Mouse (Mus musculus): ENCODE data around the gene Psen2. TPM values are rescaled to one million over a fixed set of nuclear protein-coding genes. Genes with fewer than 3 reads are reported as not detected.
A peak's percentile ranks its signal among the peaks of the same experiment; 100 is the strongest.

The Psen2 gene
- polyA plus RNA-seq, 1 experiment from 2014 or later, result 15.4 TPM

DNA sequence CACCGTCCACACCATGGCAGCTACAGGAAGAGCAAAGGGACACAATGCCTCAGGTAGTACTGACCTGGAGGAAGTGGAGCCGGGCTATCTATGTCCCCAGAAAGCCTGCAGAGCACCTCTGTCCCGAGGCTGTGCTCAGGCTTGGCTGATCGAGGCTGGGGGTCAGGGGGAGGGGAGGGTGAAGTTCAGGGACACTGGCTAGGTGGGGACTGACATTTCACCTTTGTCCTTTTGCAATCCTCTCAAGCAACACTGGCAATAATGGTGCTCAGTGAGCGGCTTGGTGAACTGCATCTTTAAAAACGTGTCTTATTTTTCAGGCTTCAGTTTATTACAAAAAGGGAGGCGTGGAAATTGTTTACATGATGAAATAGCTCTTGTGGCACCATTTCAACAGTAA lies 33.3 kb downstream of the Psen2 start:
- no peak for ATAC-seq (replicated peaks)
- no peaks in the 10 kb centered on the region for H3K36me3 ChIP-seq (replicated peaks)
- no peak overlapping the region for H3K9ac ChIP-seq
- H3K27ac ChIP-seq, result no peak overlapping the region
- H3K9me3 ChIP-seq, result no peaks in the 10 kb centered on the region
- no peak overlapping the region for H3K4me2 ChIP-seq
- 86% methylated on average over 7 of the region's 7 CpGs for WGBS
- no peaks in the 10 kb centered on the region for H3K27me3 ChIP-seq (replicated peaks)
- H3K4me1 ChIP-seq, result peaks cover 13% of the 10 kb centered on the region
- no peak overlapping the region for H3K4me3 ChIP-seq

DNA sequence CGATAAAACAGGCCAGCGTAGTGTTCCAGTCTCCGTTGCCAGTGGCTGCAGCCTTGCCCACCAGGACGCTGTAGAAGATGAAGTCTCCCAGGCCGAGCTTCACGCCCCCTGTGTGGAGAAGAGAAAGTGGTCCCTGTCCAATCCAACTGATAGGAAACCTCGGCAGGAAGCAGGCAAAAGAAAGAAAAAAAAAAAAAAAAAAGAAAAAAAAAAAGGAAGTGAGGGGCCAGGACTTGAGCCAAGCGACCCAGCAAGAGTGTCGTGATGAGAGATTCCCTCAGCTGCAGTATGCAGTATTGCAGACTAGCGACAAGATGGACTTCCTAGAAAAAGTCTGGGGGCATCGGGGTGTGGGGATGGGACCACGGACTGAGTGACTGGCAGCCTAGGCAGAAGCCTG lies 34.4 kb downstream of the Psen2 start:
- Histone ChIP-seq H3K27me3 (replicated peaks) (no peaks in the 10 kb centered on the region; the same call in 1 of the 2 replicates), H3K4me3 (no peak overlapping the region), H3K9ac (no peak overlapping the region), H3K4me2 (no peak overlapping the region), H3K27ac (no peak overlapping the region), H3K9me3 (no peaks in the 10 kb centered on the region), H3K4me1 (peaks cover 13% of the 10 kb centered on the region), H3K36me3 (replicated peaks) (no peaks in the 10 kb centered on the region)
- 86% methylated on average over 12 of the region's 12 CpGs for WGBS
- ATAC-seq (replicated peaks), result no peak

DNA sequence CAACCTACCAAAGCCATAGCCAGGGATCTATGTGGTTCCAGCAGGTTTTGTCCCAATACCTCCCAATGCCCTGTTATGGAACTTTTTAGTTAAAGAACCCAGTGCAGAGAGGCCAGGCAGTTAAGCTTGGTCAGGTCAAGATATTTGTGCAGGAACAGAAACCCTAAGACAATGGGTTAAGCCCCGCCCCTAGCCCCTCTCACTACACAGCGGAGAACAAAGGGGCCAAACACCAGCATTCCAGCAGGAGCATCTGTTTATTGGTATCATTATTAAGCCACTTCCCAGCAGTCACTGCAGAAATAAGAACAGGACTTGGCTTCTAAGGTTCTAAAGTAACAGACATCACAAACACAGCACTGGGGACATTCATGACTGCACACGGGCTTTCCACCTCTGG lies 36.5 kb downstream of the Psen2 start:
- H3K4me1 ChIP-seq, result peaks cover 13% of the 10 kb centered on the region

DNA sequence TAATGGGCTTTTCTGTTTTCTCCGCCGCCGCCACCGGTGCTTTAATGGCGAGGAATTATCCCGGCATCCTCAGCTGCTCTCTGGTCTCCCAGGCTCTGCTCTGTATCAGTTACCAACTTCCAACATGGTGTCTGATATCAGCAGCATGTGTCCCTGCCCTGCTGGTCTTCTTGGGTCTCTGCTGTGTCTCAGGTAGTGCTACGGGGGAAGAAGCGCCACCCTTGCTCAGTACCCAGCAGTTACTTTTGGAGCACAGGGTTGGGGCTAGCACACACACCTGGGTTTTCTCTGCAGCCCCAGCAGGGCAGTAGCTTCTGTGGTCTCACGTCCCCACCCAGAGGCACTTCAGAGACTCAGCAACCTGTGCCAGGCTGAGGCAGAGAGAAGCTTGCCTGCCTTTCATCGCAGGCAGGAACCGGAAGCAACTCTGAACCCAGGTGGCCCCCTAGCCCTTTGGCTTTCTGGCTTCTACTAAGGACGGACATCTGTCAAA lies 37.0 kb downstream of the Psen2 start:
- H3K4me2 ChIP-seq, result peak overlapping the region; percentile 77
- peak overlapping the region; percentile 13; the same call in 1 of the 2 replicates for H3K9ac ChIP-seq
- ATAC-seq (replicated peaks), result peak; percentile 77
- H3K9me3 ChIP-seq, result no peaks in the 10 kb centered on the region
- peaks cover 13% of the 10 kb centered on the region for H3K4me1 ChIP-seq
- no peaks in the 10 kb centered on the region; the same call in none of the 2 replicates for H3K27me3 ChIP-seq (replicated peaks)
- peak overlapping the region; percentile 43 for H3K27ac ChIP-seq
- peak overlapping the region; percentile 42 for H3K4me3 ChIP-seq
- H3K36me3 ChIP-seq (replicated peaks), result no peaks in the 10 kb centered on the region
- 15% methylated on average over 12 of the region's 12 CpGs for WGBS

More for the DNA sequence above, 36.5 kb downstream of the Psen2 start:
- no peak overlapping the region for H3K9ac ChIP-seq
- peak overlapping the region; percentile 43; the same call in 1 of the 2 replicates for H3K27ac ChIP-seq
- H3K27me3 ChIP-seq (replicated peaks), result no peaks in the 10 kb centered on the region; the same call in none of the 2 replicates
- H3K4me2 ChIP-seq, result peak overlapping the region; percentile 77
- no peaks in the 10 kb centered on the region for H3K36me3 ChIP-seq (replicated peaks)
- no peak overlapping the region for H3K4me3 ChIP-seq
- 88% methylated on average over 3 of the region's 3 CpGs for WGBS
- ATAC-seq (replicated peaks), result no peak
- no peaks in the 10 kb centered on the region for H3K9me3 ChIP-seq

DNA sequence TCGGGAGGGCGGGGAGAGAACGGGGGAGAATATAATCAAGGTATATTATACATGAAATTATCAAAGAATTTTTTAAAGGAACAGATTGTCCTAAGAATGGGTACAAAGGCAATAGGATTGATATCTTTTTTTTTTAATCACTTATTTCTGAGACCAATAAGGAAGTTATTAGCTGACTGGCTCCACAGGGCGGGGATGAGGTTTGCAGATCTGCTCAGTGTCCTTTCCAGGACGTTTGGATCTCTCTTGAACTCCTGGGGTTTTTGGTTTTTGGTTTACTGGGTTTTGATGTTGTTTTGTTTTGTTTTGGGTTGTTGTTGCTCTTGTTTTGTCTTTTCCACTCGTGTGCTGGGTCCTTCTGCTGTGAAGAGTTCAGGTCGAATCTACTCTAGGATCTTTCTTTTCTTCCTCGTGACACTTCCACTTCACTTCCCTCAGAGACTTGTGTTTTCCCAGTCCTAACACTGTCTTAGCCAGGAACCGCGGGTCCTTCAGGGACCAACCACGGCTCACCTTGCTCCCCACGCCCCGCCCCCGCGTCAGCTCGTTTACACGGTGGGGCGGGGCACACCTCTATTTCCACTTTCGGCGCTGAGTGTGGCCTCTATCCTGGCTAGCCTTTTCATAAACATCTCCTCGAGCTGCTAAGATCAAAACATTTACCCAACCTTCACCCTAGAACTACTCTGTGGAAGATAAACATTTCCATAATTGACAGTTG lies 37.6 kb downstream of the Psen2 start:
- H3K4me2 ChIP-seq, result peak overlapping the region; percentile 77
- H3K9me3 ChIP-seq, result no peaks in the 10 kb centered on the region
- peak overlapping the region; percentile 13; the same call in 1 of the 2 replicates for H3K9ac ChIP-seq
- peak overlapping the region; percentile 42 for H3K4me3 ChIP-seq
- WGBS, result 16% methylated on average over 21 of the region's 21 CpGs
- H3K4me1 ChIP-seq, result peaks cover 13% of the 10 kb centered on the region
- no peaks in the 10 kb centered on the region for H3K36me3 ChIP-seq (replicated peaks)
- peak; percentile 89 for ATAC-seq (replicated peaks)
- H3K27ac ChIP-seq, result peak overlapping the region; percentile 43
- H3K27me3 ChIP-seq (replicated peaks), result no peaks in the 10 kb centered on the region; the same call in none of the 2 replicates

DNA sequence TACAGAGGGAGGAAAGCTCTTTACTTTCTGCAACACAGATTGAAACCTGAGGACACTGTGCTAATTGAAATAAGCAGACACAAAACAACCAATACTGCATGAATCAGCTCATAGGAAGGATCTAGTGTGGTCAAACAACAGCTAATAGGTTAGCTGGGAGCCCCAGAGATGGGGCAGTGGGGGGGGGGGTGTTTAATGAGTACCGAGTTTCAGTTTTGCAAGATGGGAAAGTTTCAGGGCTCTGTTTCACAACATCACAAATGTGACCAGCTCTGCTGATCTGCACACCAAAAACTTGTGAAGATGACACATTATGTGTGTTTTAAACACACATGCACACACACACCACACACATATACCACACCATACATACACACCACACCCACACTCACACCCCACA lies 41.2 kb downstream of the Psen2 start:
- WGBS, result 89% methylated on average over 1 of the region's 1 CpGs
- no peak overlapping the region for H3K9ac ChIP-seq
- no peak for ATAC-seq (replicated peaks)

DNA sequence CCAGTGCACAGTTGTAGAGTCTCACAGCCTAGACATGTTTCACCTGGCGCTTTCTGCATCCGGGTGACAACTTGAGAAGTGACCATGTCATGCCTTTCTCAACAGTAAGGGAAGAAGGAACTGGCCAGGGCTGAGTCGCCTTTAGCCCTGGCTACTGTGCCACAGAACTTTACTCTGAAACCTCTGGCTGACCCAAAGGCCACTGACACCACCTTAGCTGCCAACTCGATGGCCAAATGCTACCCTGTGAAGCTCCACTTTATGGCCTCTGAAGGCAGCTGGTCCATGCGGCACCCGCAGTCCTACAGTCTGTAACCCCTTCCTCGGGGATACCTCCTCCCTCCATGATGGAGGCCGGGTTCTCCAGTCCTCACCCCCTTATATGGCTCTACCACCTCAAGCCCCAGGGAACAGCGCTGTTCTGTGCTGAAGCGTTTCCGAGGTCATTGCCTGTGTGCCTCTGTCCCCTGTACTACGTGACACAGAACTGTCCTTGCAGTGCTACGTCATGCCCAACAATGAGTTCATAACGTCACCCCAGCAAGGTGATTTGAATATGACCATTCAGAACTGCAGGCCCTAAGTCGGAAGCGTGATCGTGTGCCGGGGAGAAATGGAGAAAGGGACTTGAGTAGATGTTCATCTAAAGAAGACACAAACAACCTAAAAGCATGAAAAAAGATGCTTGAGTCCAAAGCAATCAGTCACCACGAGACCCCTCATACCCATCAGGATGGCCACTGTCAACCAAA lies 42.3 kb downstream of the Psen2 start:
- WGBS, result 92% methylated on average over 19 of the region's 19 CpGs
- H3K9ac ChIP-seq, result no peak overlapping the region
- H3K36me3 ChIP-seq (replicated peaks), result no peaks in the 10 kb centered on the region
- no peaks in the 10 kb centered on the region; the same call in none of the 2 replicates for H3K27me3 ChIP-seq (replicated peaks)
- H3K4me2 ChIP-seq, result no peak overlapping the region
- no peaks in the 10 kb centered on the region for H3K9me3 ChIP-seq
- H3K4me1 ChIP-seq, result peaks cover 7% of the 10 kb centered on the region
- no peak overlapping the region for H3K4me3 ChIP-seq
- ATAC-seq (replicated peaks), result no peak
- H3K27ac ChIP-seq, result no peak overlapping the region

More for the DNA sequence above, 41.2 kb downstream of the Psen2 start:
- Histone ChIP-seq H3K4me3 (no peak overlapping the region), H3K4me1 (peaks cover 13% of the 10 kb centered on the region), H3K9me3 (no peaks in the 10 kb centered on the region), H3K4me2 (no peak overlapping the region), H3K27ac (no peak overlapping the region), H3K36me3 (replicated peaks) (no peaks in the 10 kb centered on the region), H3K27me3 (replicated peaks) (no peaks in the 10 kb centered on the region; the same call in none of the 2 replicates)

DNA sequence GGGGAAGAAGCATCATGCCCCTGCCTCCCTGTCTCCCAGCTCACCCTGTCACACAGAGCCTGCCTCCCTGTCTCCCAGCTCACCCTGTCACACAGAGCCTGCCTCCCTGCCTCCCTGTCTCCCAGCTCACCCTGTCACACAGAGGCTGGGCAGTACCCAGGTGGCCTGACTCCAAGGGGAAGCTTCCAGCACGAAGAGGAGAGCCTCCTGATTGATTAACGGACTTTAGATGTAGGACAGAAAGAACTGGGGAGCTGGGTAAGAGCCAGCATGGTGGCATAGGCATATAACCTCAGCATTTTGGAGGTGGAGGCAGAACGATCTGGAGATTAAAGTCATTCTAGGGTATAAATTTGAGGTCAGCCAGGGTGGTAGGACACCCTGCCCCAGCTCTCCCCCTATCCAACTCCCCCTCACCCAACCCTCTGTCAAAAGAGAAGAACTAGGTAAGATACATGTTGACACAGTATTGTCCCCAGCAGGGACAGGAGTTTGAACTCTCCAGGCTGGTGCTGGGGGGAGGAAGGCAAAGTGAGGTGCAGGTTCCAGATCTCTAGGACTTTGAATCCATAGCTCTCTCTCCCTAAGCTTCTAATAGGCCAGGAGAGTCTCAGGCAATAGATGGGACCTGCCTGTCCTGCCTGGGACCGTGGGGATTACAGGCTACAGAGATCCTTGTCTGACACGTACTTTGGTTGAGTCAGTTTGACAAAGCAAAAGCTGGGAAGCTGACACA lies 46.5 kb downstream of the Psen2 start:
- H3K36me3 ChIP-seq (replicated peaks), result no peaks in the 10 kb centered on the region
- no peaks in the 10 kb centered on the region for H3K27me3 ChIP-seq (replicated peaks)
- WGBS, result 66% methylated on average over 5 of the region's 5 CpGs
- no peak overlapping the region for H3K9ac ChIP-seq
- no peak for ATAC-seq (replicated peaks)
- no peaks in the 10 kb centered on the region for H3K4me1 ChIP-seq
- H3K4me3 ChIP-seq, result no peak overlapping the region
- H3K27ac ChIP-seq, result no peak overlapping the region
- no peaks in the 10 kb centered on the region for H3K9me3 ChIP-seq
- H3K4me2 ChIP-seq, result no peak overlapping the region

DNA sequence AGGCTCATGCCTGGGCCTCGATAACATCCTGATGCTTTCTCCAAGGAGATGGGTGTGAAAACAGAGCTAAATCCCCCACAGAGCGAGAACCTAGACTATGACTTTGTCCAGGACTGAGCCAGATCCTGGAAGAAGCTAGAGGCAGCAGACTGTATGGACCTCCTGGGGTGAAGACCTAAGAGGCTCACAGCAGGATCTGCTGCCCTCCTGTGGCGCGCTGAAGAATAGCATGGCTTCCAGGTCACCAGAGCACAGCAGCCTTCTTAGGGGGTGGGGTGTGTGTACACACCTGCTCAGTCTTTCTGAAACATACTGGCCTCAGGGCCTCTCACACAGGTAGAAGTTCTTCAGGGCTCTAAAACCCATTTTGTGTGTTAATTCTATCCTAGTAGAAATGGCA lies 48.2 kb downstream of the Psen2 start:
- Histone ChIP-seq H3K27me3 (replicated peaks) (no peaks in the 10 kb centered on the region), H3K27ac (no peak overlapping the region), H3K9me3 (no peaks in the 10 kb centered on the region), H3K4me2 (no peak overlapping the region), H3K4me1 (no peaks in the 10 kb centered on the region), H3K4me3 (no peak overlapping the region), H3K9ac (no peak overlapping the region), H3K36me3 (replicated peaks) (no peaks in the 10 kb centered on the region)
- 0 out of 2 replicates have a peak, but pooled peaks have one; percentile 42 for ATAC-seq (replicated peaks)
- WGBS, result 15% methylated on average over 4 of the region's 4 CpGs

DNA sequence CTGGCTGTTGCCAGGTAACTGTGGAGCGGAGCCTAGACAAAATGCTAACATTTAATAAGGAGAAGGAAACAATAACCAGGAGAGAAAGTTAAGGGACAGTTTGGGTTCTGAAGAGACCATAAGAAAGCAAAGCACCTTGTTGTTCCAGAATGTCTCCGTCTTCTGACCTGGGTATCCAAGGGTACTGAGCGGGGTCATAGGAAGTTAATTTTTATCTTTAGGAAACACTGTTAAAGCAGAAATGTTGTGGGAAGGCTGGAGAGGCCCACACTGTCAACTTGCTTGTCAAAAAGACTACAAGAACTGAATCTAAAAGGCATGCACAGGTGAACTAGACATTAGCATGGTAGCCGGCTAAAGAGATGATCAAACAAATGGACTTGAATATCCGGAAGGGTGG lies 50.3 kb downstream of the Psen2 start:
- Histone ChIP-seq H3K36me3 (replicated peaks) (no peaks in the 10 kb centered on the region), H3K27me3 (replicated peaks) (no peaks in the 10 kb centered on the region), H3K4me1 (no peaks in the 10 kb centered on the region), H3K4me3 (no peak overlapping the region), H3K9me3 (no peaks in the 10 kb centered on the region), H3K4me2 (no peak overlapping the region), H3K27ac (no peak overlapping the region), H3K9ac (no peak overlapping the region)
- no peak for ATAC-seq (replicated peaks)
- WGBS, result 90% methylated on average over 5 of the region's 5 CpGs

DNA sequence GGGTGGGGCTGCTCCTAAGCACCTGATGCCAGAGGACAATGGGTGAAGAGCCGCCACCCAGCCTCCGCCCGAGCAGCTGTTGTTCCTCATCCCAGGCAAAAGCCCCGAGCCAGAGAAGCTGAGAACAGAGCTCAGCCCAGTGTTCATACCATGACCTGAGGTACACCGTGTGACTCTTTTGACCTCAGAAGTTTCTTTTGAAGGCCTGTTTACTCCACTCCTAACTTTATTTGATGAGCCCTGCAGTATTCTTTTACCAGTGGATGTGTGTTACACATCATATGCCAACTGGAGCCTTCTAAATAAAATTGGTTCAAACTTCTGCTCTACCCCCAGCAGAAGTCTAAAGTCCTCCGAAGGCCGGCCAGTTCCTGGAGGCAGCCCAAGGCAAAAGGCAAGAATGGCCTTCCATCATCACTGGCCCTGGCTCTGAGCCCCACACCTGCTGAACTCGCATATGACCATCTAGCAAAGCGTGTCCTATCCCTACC lies 52.4 kb downstream of the Psen2 start:
- no peak overlapping the region for H3K4me2 ChIP-seq
- no peaks in the 10 kb centered on the region for H3K9me3 ChIP-seq
- H3K4me3 ChIP-seq, result no peak overlapping the region
- H3K27ac ChIP-seq, result no peak overlapping the region
- H3K4me1 ChIP-seq, result no peaks in the 10 kb centered on the region
- H3K27me3 ChIP-seq (replicated peaks), result no peaks in the 10 kb centered on the region
- no peaks in the 10 kb centered on the region for H3K36me3 ChIP-seq (replicated peaks)
- WGBS, result 82% methylated on average over 9 of the region's 9 CpGs
- no peak overlapping the region for H3K9ac ChIP-seq
- no peak for ATAC-seq (replicated peaks)

DNA sequence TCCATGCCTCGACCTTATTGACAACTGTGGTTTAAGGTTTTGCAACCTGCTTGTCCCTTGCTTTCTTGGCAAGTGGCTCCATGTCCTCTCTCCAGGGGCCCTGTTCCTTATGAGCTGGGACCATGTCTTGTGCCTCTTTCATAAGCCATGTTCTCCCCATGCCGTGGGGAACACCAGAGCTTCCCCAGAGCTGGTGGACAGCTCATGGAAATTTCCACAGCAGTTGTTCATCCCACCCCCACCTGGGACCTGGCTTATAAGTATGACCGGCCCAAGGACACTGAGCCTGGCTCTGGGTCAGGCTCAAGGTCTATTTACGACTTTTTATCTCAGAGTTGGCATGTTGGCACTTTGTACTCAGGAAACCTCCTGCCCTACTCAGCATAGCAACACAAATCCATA lies 53.2 kb downstream of the Psen2 start:
- no peak for ATAC-seq (replicated peaks)
- Histone ChIP-seq H3K9ac (no peak overlapping the region), H3K27ac (no peak overlapping the region), H3K9me3 (no peaks in the 10 kb centered on the region), H3K27me3 (replicated peaks) (no peaks in the 10 kb centered on the region), H3K4me1 (no peaks in the 10 kb centered on the region), H3K36me3 (replicated peaks) (no peaks in the 10 kb centered on the region), H3K4me3 (no peak overlapping the region), H3K4me2 (no peak overlapping the region)
- 73% methylated on average over 4 of the region's 4 CpGs for WGBS

Data from midbrain, embryonic 15.5 days (tissue).